Mouse (Mus musculus) layer of hippocampus, postnatal 14 days (tissue): ENCODE measurements at regions not wholly inside any gene's neighbourhood (a gene's known extent, or its start where the extent isn't known, plus 50 kb on each side); places are given as distances from the start of the nearest gene placed in this dataset.

Source experiments
- DNase-seq, 2 experiments: peaks; one replicate each; pipeline ENCODE4 v3.0.0; 2021 to 2022; ENCODE audit warnings: low spot score in 2 of 2, mixed read lengths in 1 of 2

GRCm38 (mm10) chr14:42055451-42055850 lies 61.7 kb downstream of the Gm7951 start:
- peak in 1 of 2 experiments; percentile 0 for DNase-seq
